Mouse (Mus musculus): ENCODE measurements around the gene Esrrg. TPM values are rescaled to one million over a fixed set of nuclear protein-coding genes. Genes with fewer than 3 reads are reported as not detected.

The Esrrg gene
- total RNA-seq, 2 experiments from 2014 or later = not detected

- no peak for ATAC-seq (ENCODE audit: poor library complexity, severe bottlenecking)
These were observed 40.0 kb downstream of the Esrrg start for GRCm38 (mm10) chr1:187648551-187648950.

DNA sequence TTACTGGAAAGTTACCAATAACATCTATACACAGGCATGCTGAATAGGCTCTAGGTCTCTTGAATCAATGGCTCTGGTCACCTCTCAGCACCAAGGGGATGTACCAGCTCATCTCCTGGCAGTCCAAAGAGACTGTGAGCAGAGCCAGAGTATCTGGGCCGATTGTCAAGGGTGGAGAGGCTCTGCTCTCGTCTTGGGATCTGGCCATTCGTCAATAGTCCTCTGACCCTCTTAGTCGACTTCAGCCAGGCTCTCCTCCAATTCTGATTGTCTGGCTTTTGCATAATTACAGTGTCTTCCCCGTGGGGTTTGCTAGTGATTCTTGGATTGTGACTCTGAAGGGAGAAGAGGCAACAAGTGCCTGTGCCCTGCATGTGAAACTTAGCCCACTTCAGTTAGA lies 41.3 kb downstream of the Esrrg start:
- ATAC-seq (ENCODE audit: poor library complexity, severe bottlenecking) = no peak

DNA sequence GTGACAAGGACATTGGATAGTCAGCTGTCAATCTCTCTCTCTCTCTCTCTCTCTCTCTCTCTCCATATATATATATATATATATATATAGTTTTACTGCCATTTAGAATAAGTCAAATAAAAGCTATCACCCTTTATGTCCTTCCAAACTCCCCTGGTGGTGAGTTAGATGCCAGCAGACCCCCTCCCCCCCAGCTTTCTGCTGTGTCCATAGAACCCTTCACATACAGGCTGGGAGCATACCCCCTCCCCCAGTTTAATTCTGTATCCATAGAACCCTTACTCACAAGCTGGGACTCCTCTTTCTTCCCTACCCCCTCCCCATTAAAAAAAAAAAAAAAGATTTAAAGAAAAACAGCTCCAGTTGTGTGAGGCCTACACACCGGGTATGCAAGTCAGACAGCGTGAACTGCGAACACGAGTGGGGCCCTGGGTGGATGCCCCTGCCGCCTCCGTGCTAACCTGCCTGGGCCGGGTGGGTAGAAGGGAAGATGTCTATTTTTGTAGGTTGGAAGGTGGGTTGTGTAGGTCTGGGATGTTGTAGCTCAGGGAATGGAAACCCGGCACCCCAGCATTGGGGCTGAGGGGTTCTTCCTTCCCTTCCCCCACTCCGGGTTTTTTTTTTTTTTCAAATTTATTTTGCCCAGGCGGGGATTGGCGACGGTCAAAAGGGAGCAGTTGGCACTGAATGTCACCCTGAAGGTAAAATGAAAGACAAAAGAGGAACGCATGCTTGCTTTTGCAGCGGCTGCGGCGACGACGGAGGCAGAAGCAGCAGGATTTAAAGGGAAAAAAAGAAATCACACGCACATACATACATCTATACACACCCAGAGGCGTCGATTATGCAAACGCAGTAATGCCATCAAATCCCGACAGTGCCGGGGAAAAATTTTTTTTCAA lies 42.4 kb downstream of the Esrrg start:
- no peak for ATAC-seq (ENCODE audit: poor library complexity, severe bottlenecking)

DNA sequence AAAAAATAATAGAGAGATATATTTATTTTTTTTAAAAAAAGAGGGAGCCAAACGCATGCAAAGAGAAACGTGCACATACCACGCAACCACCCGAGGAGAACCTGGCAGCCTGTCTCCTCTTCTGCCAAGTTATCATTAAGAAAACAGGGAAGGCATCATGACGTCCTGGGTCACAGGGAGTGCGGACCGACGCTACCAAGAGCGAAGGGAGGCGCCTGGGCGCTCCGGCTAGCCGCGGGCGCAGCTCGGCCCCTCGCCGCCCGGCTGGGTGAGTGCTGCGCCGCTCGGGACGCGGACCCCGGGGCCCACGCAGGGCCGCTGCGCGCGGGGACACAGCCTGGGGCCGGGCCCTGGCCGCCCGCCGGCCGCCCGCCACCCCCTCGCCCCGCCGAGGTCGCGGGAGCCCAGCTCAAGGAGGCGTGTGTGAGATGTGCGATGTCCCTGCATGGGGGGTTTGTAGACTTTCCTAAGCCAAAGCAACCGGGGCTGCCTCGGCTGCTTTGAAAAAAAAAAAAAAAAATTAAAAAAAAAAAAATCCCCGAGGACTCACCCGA lies 43.2 kb downstream of the Esrrg start:
- no peak for ATAC-seq (ENCODE audit: poor library complexity, severe bottlenecking)

DNA sequence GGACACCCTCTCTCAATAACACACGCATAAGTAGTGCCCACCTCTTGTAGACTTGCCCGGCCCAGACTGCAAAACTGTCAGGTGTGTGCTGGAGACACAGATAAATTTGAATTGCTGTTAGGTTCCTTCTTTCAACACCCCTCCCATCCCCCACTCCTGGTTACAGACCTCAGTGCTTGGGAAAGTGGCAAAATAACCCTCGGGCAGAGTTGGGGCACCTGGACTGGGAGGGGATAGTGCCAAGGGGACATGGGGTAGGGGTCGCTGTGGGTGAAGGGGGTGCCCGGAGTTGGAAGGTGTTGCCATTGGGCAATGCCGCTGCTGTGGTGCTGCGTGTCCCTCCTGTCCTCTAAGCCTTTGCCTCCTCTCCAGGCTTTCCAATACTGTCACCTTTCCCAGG lies 43.9 kb downstream of the Esrrg start:
- ATAC-seq (ENCODE audit: poor library complexity, severe bottlenecking) = no peak

GRCm38 (mm10) chr1:187653390-187653789 lies 44.8 kb downstream of the Esrrg start:
- ATAC-seq (ENCODE audit: poor library complexity, severe bottlenecking) = peak; percentile 56

DNA sequence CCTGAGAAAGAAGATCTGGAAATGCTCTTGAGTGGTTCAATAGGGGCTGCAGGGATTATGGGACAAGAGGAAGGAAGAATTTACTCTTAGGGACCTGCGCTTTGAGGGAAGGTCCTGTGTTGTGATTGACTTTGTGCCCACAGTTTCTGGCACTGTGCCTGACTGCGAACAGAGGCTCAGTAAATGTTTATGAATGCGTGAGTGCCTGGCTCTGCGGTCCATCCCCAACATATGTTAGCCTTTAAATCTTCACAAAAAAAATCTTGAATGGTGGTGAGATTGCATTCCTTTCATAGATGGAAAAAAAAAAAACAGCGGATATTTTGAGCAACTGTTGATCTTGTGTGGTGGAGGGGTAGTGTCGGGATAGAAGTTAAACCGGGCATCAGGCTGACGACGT lies 52.4 kb downstream of the Esrrg start:
- no peak for ATAC-seq (ENCODE audit: poor library complexity, severe bottlenecking)

GRCm38 (mm10) chr1:187662083-187662609 lies 53.6 kb downstream of the Esrrg start:
- ATAC-seq (ENCODE audit: poor library complexity, severe bottlenecking) = no peak

- ATAC-seq (ENCODE audit: poor library complexity, severe bottlenecking) = no peak
These were observed 54.8 kb downstream of the Esrrg start for GRCm38 (mm10) chr1:187663376-187663775.

DNA sequence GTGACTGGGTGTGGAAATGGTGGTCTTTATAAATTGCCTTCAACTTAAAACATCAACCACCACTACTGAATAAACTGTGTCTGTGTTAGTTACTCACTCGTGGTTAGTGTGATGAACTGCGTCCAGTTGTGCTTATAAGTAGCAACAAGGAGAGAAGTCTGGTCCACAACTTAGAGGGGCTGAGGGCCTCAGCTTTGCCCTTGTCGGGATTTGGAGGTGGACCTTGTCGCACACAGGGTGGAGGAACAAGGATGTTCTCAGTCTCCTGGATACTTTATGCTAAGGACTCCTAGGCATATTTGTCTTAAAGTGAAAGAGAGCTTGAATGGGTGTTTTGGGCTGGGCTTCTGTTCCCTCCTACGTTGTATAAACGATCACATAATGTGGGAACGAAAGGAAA lies 55.7 kb downstream of the Esrrg start:
- no peak for ATAC-seq (ENCODE audit: poor library complexity, severe bottlenecking)

DNA sequence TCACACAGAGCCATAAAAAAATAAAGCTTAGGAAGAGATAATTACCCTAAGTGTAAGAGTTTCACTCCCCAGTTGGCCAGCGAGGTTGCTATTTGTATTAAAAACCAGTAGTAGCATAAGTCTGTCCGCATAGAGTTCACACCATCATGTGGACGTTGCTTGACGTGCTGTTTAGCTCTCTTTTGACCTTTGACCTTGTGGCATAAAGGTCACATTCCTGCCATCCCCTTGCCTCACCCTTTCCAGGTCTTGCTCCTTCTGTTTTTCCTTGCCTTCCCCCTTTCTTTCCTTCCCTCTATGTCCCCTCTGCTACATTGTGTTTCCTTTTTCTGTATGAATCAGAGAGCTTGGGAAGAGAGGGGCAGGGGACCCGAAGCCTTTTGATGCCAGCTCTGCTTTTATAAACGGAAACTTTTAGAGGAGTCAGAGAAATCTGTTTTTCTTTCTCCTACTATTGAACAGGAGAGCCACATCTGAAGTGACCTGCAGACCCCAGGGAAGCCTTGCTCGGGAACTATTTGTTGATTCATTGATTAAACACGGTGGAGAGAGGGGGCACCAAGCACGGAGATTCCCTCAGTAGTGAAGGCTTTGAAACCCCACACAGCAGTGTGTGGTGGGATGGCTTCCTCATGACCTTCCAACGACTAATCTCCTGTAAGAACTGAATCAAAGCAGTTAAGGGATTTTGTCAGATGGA lies 57.5 kb downstream of the Esrrg start:
- ATAC-seq (ENCODE audit: poor library complexity, severe bottlenecking) = no peak

DNA sequence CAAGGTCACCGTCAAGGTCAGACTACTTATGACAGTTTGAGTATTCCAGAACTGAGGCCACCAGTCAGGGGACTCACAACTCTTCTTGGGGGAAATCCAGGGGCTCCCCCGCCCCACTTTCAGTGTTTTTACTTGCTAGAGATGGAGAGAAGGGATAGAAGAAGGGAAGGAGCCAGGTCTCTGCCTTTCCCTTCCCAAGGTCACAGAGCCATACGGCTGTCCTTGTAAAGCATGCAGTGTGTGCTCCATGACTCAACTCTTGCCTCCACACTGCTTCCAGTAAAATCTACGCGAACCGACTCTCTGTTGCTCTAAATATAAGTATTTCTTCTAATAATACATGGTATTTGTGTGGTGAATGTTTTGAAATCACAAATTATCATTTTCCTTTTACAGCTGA lies 61.2 kb downstream of the Esrrg start:
- ATAC-seq (ENCODE audit: poor library complexity, severe bottlenecking) = no peak

- no peak for ATAC-seq (ENCODE audit: poor library complexity, severe bottlenecking)
These were observed 63.9 kb downstream of the Esrrg start for GRCm38 (mm10) chr1:187672446-187672845.

- ATAC-seq (ENCODE audit: poor library complexity, severe bottlenecking) = no peak
These were observed 66.2 kb downstream of the Esrrg start for GRCm38 (mm10) chr1:187674771-187675186.

- ATAC-seq (ENCODE audit: poor library complexity, severe bottlenecking) = no peak
These were observed 68.0 kb downstream of the Esrrg start for GRCm38 (mm10) chr1:187676626-187677025.

GRCm38 (mm10) chr1:187679246-187679645 lies 70.7 kb downstream of the Esrrg start:
- ATAC-seq (ENCODE audit: poor library complexity, severe bottlenecking) = no peak

DNA sequence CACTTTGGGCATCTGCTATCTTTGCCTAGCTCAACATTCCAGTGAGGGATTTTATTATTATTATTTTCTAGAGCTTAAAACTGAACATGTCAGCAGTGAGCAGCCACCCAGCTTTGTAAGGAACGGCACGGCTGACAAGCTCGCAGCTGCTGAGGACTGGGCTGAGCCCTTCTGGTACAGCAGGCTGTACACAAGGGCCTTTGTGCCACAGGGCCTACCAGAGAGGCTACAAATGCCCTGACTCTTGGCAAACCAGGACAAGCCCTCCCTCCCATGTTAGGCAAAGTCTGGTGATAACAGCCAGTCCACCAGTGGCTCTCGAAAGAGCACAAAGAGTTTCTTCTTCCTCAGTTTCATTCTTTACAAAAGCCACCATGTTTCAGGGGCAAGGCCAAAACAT lies 75.9 kb downstream of the Esrrg start:
- no peak for ATAC-seq (ENCODE audit: poor library complexity, severe bottlenecking)

- ATAC-seq (ENCODE audit: poor library complexity, severe bottlenecking) = no peak
These were observed 83.4 kb downstream of the Esrrg start for GRCm38 (mm10) chr1:187691846-187692525.

GRCm38 (mm10) chr1:187694865-187695264 lies 86.3 kb downstream of the Esrrg start:
- ATAC-seq (ENCODE audit: poor library complexity, severe bottlenecking) = no peak

GRCm38 (mm10) chr1:187698201-187698600 lies 89.6 kb downstream of the Esrrg start:
- ATAC-seq (ENCODE audit: poor library complexity, severe bottlenecking) = no peak

DNA sequence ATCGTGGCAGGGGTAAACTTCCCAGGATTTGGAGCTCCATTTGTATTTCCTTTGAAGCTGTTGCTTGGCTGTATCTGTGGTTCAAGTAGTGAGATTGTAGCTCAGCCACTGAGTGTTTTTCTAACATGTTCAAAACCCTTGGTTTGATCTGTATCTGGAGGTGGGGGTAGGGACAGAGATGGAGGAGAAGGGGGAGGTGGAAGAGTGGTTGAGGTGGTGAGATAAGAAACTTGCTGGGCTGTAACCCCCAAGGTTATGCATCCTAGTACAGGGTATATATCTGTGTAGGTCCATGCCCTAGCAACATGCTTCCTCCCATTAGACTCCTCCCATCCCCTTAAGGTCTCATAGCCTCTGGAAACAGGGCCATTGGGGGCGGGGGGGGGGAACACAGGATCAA lies 92.4 kb downstream of the Esrrg start:
- no peak for ATAC-seq (ENCODE audit: poor library complexity, severe bottlenecking)
